Mouse (Mus musculus) CH12.LX (cell line): ENCODE data around the gene Cyp26a1. TPM values are rescaled to one million over a fixed set of nuclear protein-coding genes. Genes with fewer than 3 reads are reported as not detected.

Source experiments
- DNase-seq: peaks from one replicate; pipeline ENCODE4 v3.0.0-alpha.2; 2013; ENCODE audit errors: extremely low read depth
- H3K27ac ChIP-seq: 2 replicates; pipeline ENCODE4 v1.5.1; 2012; ENCODE audit warnings: low read depth, mild to moderate bottlenecking, control low read depth, moderate library complexity; ENCODE audit not compliant: insufficient read depth
- H3K27me3 ChIP-seq: replicated peaks from 2 replicates; pipeline ENCODE3; 2012; ENCODE audit warnings: inconsistent platforms
- H3K36me3 ChIP-seq, 2 experiments: replicated peaks in 1 of 2; 2 replicates each; pipeline versions ENCODE3 to v1.6.1; 2012; ENCODE audit warnings: inconsistent platforms in 1 of 2, low read length in 1 of 2, mild to moderate bottlenecking in 1 of 2, mixed read lengths in 1 of 2, moderate library complexity in 1 of 2; ENCODE audit not compliant: control insufficient read depth in 1 of 2, insufficient read depth in 1 of 2
- H3K4me1 ChIP-seq, 2 experiments: 2 replicates each; pipeline ENCODE4 v1.6.1; 2012; ENCODE audit warnings: inconsistent platforms in 1 of 2, moderate library complexity in 1 of 2; ENCODE audit not compliant: insufficient read depth in 2 of 2, control insufficient read depth in 1 of 2
- H3K4me2 ChIP-seq: 2 replicates; pipeline ENCODE4 v1.6.1; 2012; ENCODE audit warnings: low read depth, mild to moderate bottlenecking, control low read depth; ENCODE audit not compliant: poor library complexity, insufficient read depth, severe bottlenecking
- H3K4me3 ChIP-seq, 3 experiments: fragments of 150-350 bp in 1 of 3; sonication (generic) in 1 of 3; replicated peaks in 1 of 3; 2 replicates each; pipeline versions ENCODE3 to v1.5.1; 2011 to 2012; ENCODE audit warnings: low read depth in 2 of 3, low read length in 2 of 3, mild to moderate bottlenecking in 2 of 3, moderate library complexity in 2 of 3, control low read depth in 1 of 3, improper control_type of control experiment in 1 of 3, inconsistent platforms in 1 of 3, mixed read lengths in 1 of 3; ENCODE audit not compliant: poor library complexity in 1 of 3
- H3K79me2 ChIP-seq: replicated peaks from 2 replicates; pipeline ENCODE4 v1.6.1; 2012; ENCODE audit warnings: mild to moderate bottlenecking, moderate library complexity; ENCODE audit not compliant: control insufficient read depth, poor library complexity, insufficient read depth, severe bottlenecking; ENCODE audit errors: extremely low read depth
- H3K9ac ChIP-seq: 2 replicates; pipeline ENCODE4 v1.6.1; 2012; ENCODE audit warnings: low read depth, mild to moderate bottlenecking, control low read depth, moderate library complexity; ENCODE audit not compliant: insufficient read depth
- H3K9me3 ChIP-seq: replicated peaks from 2 replicates; pipeline ENCODE3; 2012; ENCODE audit warnings: low read length, inconsistent platforms, mixed read lengths
- BHLHE40 ChIP-seq: IDR thresholded peaks from 2 replicates; pipeline ENCODE4 v1.6.1; 2011; ENCODE audit warnings: mild to moderate bottlenecking, low read depth, low read length, improper control_type of control experiment
- E2F4 ChIP-seq: IDR thresholded peaks from 2 replicates; pipeline ENCODE4 v1.6.1; 2011; ENCODE audit warnings: low read depth, low read length, improper control_type of control experiment; ENCODE audit not compliant: insufficient replicate concordance
- EP300 ChIP-seq: IDR thresholded peaks from 2 replicates; pipeline ENCODE4 v1.6.1; 2011; ENCODE audit warnings: low read length, improper control_type of control experiment
- ETS1 ChIP-seq: conservative IDR thresholded peaks from 2 replicates; pipeline ENCODE4 v1.6.1; 2012; ENCODE audit warnings: low read depth, mild to moderate bottlenecking, inconsistent platforms, low read length, improper control_type of control experiment, moderate library complexity
- KAT2A ChIP-seq: IDR thresholded peaks from 2 replicates; pipeline ENCODE4 v1.6.1; 2012; ENCODE audit warnings: low read length, improper control_type of control experiment, inconsistent platforms; ENCODE audit not compliant: insufficient replicate concordance
- MAFK ChIP-seq: IDR thresholded peaks from 2 replicates; pipeline ENCODE4 v1.6.1; 2011; ENCODE audit warnings: low read length, improper control_type of control experiment; ENCODE audit not compliant: insufficient replicate concordance
- MAX ChIP-seq: IDR thresholded peaks from 2 replicates; pipeline ENCODE4 v1.6.1; 2011; ENCODE audit warnings: low read length, improper control_type of control experiment
- MXI1 ChIP-seq: IDR thresholded peaks from 2 replicates; pipeline ENCODE4 v1.6.1; 2011; ENCODE audit warnings: mild to moderate bottlenecking, low read depth, low read length, improper control_type of control experiment
- MYC ChIP-seq: IDR thresholded peaks from 2 replicates; pipeline ENCODE4 v1.6.1; 2011; ENCODE audit warnings: low read depth, mild to moderate bottlenecking, improper control_type of control experiment, low read length
- NRF1 ChIP-seq: IDR thresholded peaks from 2 replicates; pipeline ENCODE4 v1.6.1; 2014; ENCODE audit warnings: low read depth, mild to moderate bottlenecking, inconsistent platforms, low read length, improper control_type of control experiment, moderate library complexity
- PAX5 ChIP-seq: IDR thresholded peaks from 2 replicates; pipeline ENCODE4 v1.6.1; 2012; ENCODE audit warnings: low read length, inconsistent platforms, mixed read lengths
- POLR2A ChIP-seq: IDR thresholded peaks from 2 replicates; pipeline ENCODE4 v1.6.1; 2011; ENCODE audit warnings: low read depth, mild to moderate bottlenecking, improper control_type of control experiment, low read length
- POLR2AphosphoS2 ChIP-seq: IDR thresholded peaks from 2 replicates; pipeline ENCODE4 v1.6.1; 2011; ENCODE audit warnings: low read depth, low read length, improper control_type of control experiment
- RAD21 ChIP-seq: IDR thresholded peaks from 2 replicates; pipeline ENCODE4 v1.6.1; 2011; ENCODE audit warnings: low read depth, mild to moderate bottlenecking, low read length, improper control_type of control experiment, moderate library complexity
- SMC3 ChIP-seq: IDR thresholded peaks from 2 replicates; pipeline ENCODE4 v1.6.1; 2011; ENCODE audit warnings: low read depth, low read length, improper control_type of control experiment
- TCF12 ChIP-seq: IDR thresholded peaks from 2 replicates; pipeline ENCODE4 v1.6.1; 2014; ENCODE audit warnings: low read depth, mild to moderate bottlenecking, inconsistent platforms, low read length, improper control_type of control experiment
- USF2 ChIP-seq: conservative IDR thresholded peaks from 2 replicates; pipeline ENCODE4 v1.6.1; 2011; ENCODE audit warnings: low read depth, low read length, improper control_type of control experiment
- ZC3H11A ChIP-seq: IDR thresholded peaks from 2 replicates; pipeline ENCODE4 v1.6.1; 2012; ENCODE audit warnings: low read depth, mild to moderate bottlenecking, inconsistent platforms, low read length, improper control_type of control experiment
- dilution Hi-C: fragments of 300-500 bp; cut with MboI; formaldehyde crosslinking; loops from 2 replicates; pipeline ENCODE4 v1.14.3; 2020; ENCODE audit warnings: low sequenced_read_pairs; ENCODE audit not compliant: extremely low pct_unique_long_range_greater_than_20kb, extremely low pct_ligation_motif_present
- in situ Hi-C: fragments of 300-500 bp; cut with MboI; formaldehyde crosslinking; loops from 3 replicates; pipeline ENCODE4 v1.14.3; 2019; ENCODE audit warnings: low sequenced_read_pairs, low pct_ligation_motif_present, low pct_unique_long_range_greater_than_20kb, mixed read lengths
- polyA plus RNA-seq: library from polyadenylated mRNA; unstranded; fragments of >175 nt; gene quantifications from 2 replicates; pipeline ENCODE4 v1.2.1, GENCODE M21; 2012; ENCODE audit warnings: low read depth; ENCODE audit not compliant: insufficient read length
- total RNA-seq, 2 experiments: library from RNA; depleted of rRNA; stranded (reverse); fragments of 300-350 nt in 1 of 2; fragments of >200 nt in 1 of 2; gene quantifications; 2 replicates each; pipeline ENCODE4 v1.2.3; 2012 to 2014

The Cyp26a1 gene
- total and polyA plus RNA-seq, 3 experiments = 0.17 TPM; not detected in 2

DNA sequence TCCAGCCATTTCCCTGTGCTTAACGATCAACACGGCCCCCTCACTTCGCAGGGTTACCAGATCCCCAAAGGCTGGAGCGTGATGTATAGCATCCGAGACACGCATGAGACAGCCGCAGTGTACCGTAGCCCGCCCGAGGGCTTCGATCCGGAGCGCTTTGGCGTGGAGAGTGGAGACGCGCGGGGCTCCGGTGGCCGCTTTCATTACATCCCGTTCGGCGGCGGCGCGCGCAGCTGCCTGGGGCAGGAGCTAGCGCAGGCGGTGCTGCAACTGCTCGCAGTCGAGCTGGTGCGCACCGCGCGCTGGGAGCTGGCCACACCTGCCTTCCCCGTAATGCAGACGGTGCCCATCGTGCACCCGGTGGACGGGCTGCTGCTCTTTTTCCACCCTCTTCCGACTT lies 4.7 kb upstream of the Cyp26a1 start:
- Histone ChIP-seq H3K36me3 (peaks cover 0 to 5% of the 10 kb centered on the region in 2 experiments), H3K4me1 (peaks cover 8 to 35% of the 10 kb centered on the region in 2 experiments), H3K4me3 (no peak overlapping the region), H3K27ac (no peak overlapping the region), H3K9ac (no peak overlapping the region)
- TF ChIP-seq USF2 = no peak
- TF ChIP-seq, all 38 proteins: peak for 0
- Histone ChIP-seq H3K9me3 (peaks cover 7% of the 10 kb centered on the region), H3K4me2 (no peak overlapping the region), H3K27me3 (no peaks in the 10 kb centered on the region), H3K79me2 (no peaks in the 10 kb centered on the region)
- in situ Hi-C loops = no loop called here
- dilution Hi-C loops = no loop called here
- no peak for DNase-seq

DNA sequence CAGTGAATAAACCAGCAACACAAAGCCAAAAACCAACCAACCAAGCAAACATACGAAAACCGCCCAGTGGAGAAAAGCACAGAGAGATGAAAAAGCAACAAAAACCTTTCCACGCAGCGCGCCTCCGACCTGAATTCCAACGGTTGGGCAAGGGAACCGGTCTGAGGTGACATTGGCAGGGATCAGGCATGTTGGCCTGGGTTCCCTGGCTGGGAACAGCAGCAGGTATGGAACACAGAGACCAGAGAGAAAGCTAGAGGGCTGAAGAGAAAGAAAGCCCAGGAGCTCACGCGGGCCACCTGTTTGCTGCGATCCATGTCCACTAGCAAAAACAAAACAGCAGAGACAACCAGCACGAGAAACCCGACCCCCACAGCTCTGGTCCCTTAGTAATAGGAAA lies 2.5 kb upstream of the Cyp26a1 start:
- TF ChIP-seq E2F4 (no peak), SMC3 (no peak), POLR2AphosphoS2 (no peak), RAD21 (no peak), TCF12 (no peak), EP300 (no peak), PAX5 (no peak), KAT2A (no peak), MAX (no peak), MYC (no peak), MAFK (no peak), ETS1 (no peak), BHLHE40 (no peak), ZC3H11A (no peak), MXI1 (no peak), NRF1 (no peak), POLR2A (no peak)
- H3K9ac ChIP-seq = no peak overlapping the region
- in situ Hi-C loops (no loop called here), dilution Hi-C loops (no loop called here)
- peaks cover 0 to 4% of the 10 kb centered on the region in 2 experiments for H3K36me3 ChIP-seq
- peaks cover 18% of the 10 kb centered on the region for H3K9me3 ChIP-seq
- H3K4me1 ChIP-seq = peaks cover 2 to 17% of the 10 kb centered on the region in 2 experiments; a peak in 2 of 4 replicates
- H3K27ac ChIP-seq = no peak overlapping the region
- H3K79me2 ChIP-seq = no peaks in the 10 kb centered on the region
- no peaks in the 10 kb centered on the region for H3K27me3 ChIP-seq
- H3K4me2 ChIP-seq = no peak overlapping the region
- DNase-seq = no peak
- H3K4me3 ChIP-seq = no peak overlapping the region
